Mouse (Mus musculus) brain, embryonic 14.5 days (tissue): Measurements from ENCODE around the gene Alk.

ENCODE experiments used
- CTCF ChIP-seq: fragments of 200-500 bp; IDR thresholded peaks from 2 replicates; pipeline ENCODE4 v1.5.1; 2012; ENCODE audit warnings: inconsistent platforms, mild to moderate bottlenecking, moderate library complexity, borderline replicate concordance; ENCODE audit not compliant: insufficient read depth, insufficient read length; ENCODE audit errors: extremely low read depth
- POLR2A ChIP-seq: fragments of 200-500 bp; IDR thresholded peaks from 2 replicates; pipeline ENCODE4 v1.6.1; 2012; ENCODE audit warnings: mild to moderate bottlenecking, inconsistent platforms, borderline replicate concordance; ENCODE audit not compliant: poor library complexity, insufficient read depth, insufficient read length, severe bottlenecking; ENCODE audit errors: extremely low read depth

DNA sequence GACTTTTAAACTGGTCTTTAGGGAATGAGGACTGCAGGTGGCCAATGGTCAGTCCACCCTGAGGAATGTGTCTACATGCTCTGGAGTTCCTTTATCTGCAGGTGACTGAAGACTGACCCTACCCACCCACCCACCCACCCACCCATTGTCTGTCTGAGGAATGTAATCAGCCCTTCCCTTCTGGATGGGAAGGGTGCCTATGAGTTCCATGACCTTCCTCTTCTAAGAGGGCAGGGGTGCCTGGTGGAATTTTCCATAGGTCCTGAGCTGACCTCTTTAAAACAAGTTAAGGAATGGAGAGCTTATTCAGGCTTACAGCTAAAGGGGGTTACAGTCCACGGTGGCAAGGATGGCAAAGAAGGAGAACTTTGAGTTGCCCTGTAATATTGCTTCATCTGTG lies 43.7 kb downstream of the Alk start:
- no peak for TF ChIP-seq POLR2A
- TF ChIP-seq CTCF: no peak
